Mouse (Mus musculus): ENCODE data around the gene Cgref1.

Gene Cgref1

DNA sequence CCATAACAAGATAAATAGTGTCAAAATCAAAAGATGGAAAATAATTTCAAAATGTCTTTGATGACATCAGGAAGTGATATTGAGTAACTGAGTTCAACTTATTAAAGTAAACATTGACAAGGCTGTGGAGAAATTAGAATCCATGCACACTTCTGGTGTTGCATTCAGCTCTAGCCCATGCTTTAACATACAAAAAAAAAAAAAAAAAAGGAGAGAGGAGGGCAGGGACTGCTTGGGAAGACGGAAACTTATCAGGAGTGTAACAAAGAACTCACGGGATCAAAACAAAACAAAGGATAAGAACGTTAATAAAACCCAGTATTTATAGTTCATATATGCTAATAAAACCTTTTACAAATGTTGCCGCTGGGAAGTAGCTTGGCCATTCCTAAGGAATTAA lies 59.2 kb downstream of the Cgref1 start:
- no peak for DNase-seq (ENCODE audit: low read depth, low spot score)

Measured in R1 (cell line).